Mouse (Mus musculus): ENCODE measurements around the gene Adam22.

The Adam22 gene

GRCm38 (mm10) chr5:8367614-8368327 lies at the start of gene Adam22:
Adam22 (minus strand) TSS chr5:8368160.
- peak; percentile 4 for DNase-seq (ENCODE audit: low read depth, low spot score)

DNA sequence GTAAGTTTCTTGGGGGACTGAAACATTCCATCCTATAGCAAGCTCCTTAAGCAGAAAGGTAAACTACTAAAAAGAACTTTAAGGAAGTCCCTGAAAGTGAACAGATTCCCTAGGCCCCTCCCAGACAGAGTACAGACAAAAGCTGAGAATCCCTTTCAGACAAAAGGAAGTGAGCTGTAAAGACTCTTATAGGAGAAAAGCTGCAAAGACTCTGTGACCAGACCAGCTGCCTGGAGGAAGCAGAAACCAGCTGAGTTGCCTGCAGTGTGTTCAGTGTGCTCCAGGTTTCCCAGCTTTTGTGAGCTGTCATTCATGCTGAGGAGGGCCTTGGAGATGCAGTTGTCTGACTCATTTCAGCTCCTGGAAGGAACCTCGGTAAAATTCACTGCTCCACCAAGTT lies 49.5 kb upstream of the Adam22 start:
- DNase-seq (ENCODE audit: low read depth, low spot score) = no peak

- DNase-seq (ENCODE audit: low read depth, low spot score) = peak; percentile 7
Measured at GRCm38 (mm10) chr5:8416683-8417413, 48.9 kb upstream of the Adam22 start.

- DNase-seq (ENCODE audit: low read depth, low spot score) = peak; percentile 18
Measured at GRCm38 (mm10) chr5:8408746-8409145, 40.8 kb upstream of the Adam22 start.

DNA sequence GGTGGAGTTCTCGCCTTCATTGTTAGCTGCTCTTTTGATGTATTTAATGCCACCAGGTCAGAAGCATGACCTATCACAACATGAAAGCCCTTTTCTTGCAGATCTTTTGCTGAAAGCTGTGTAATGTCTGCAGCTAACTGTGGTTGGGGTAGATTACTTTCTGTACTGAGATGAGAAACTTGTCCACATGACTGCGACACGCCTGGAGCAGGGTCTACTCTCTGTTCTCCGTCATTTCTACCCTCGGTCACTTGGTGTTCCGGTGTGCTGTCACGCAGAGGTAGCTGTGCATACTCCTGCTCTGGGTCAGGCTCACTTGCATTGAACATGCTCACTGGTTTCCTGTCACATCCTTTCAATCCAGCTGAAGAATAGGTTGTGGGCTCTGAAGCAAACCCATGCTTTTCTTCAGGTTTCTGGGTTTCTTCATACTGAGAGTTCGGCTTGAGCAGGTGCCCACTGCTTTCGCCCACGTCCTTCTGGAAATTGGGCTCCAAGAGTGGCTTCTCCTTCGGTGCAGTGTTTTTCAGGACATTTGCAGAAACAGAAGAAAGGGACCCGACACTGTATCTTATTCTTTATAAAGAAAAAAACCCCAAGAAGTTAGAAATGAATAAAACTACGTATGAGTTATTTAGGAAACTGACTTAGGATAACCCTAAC lies 29.8 kb upstream of the Adam22 start:
- no peak for DNase-seq (ENCODE audit: low read depth, low spot score)

DNA sequence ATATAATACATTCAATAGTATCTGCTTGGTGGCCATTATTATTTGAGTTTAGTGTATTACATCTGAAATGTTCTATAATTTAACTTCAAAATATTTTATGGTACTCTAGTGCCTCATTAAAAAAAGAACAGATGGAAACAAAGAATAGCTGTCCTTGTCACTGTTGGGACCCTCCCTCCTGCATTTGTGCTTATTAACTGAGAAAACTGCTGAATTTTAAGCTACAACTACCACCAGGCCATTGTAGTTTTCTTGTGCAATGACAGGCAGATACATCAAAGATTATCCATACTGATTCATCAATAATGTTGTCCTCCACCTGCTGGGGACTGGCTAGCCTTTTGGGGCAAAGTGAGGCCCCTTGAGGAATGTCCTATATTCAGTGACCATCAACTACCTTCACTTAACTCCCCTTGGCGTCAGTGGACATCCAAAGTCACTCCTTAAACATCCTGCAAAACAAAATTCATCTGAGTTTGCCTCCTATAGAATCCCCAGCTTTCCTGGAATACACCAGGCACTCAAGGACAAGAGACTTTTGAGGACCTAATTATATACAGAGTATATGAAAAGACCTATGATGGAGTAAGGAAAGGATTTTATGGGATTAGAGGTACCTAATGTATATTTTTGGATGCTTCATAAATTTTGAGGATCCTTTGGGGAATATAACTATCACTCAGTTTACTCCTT lies 26.1 kb upstream of the Adam22 start:
- no peak for DNase-seq (ENCODE audit: low read depth, low spot score)

DNA sequence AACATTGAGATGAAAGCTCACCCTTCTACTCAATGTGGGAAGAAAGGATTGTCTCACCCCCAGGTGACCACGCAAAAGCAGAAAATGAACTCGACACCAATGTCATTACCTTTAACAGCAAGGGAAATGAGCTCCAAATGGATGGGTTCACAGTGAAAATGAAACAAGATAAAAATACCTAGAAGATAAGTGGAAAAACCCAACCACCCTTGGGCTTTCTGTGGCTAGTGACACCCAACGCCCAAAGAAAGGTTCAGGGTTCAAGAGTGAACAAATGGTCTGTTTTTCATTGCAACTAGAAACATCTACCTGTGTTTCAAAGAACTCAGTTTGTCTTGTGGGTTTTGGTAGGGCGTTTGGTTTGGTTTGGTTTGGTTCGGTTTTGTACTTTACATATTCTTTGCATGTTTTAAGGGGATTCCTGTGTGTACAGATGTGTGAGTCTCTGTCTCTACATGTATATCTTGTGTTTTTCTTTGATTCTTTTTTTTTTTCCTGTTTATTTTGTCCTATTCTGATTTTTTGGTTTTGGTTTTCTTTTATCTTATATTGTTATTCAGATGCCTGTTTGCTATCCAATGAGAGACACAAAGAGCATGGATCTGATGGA lies 6.4 kb upstream of the Adam22 start:
- no peak for DNase-seq (ENCODE audit: low read depth, low spot score)

DNA sequence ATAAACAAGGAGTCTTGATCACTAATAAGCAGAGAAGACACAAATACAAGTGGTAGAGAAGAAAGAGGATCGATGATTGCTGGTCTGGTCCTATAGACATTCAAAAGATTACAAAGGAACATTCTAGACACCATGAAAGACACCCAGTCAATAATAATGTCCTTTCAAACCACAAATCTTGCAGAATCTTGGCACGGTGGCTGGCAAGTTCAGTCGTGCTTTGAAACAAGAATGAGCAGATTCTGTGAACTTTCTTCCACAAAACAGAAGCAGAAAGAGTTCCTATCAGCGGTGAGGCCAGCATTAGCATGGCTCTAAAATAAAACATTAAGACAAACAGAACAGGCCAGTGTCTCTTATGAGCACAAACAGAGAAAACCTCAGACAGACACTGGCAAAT lies 5.5 kb upstream of the Adam22 start:
- DNase-seq (ENCODE audit: low read depth, low spot score) = no peak

DNA sequence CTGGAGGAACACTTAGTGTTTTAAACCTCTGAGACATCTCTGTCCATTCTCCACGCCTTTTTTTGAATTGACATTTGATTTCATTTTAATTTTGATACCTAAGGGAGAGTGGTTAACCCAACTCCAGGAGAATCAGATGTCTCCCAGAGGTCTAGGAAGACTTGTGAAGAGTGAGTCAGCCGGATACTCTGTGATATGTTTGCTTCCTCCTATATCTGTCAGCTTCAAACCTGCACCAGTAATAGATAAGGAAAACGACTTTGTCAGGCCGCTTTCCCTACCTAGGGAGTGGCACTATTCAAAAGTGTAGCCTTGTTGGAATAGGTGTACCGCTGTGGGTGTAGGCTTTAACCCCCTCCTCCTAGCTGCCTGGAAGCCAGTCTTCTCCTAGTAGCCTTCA lies 821 bp upstream of the Adam22 start:
- DNase-seq (ENCODE audit: low read depth, low spot score) = no peak

- no peak for DNase-seq (ENCODE audit: low read depth, low spot score)
Measured at GRCm38 (mm10) chr5:8368328-8368692, 350 bp upstream of the Adam22 start.

DNA sequence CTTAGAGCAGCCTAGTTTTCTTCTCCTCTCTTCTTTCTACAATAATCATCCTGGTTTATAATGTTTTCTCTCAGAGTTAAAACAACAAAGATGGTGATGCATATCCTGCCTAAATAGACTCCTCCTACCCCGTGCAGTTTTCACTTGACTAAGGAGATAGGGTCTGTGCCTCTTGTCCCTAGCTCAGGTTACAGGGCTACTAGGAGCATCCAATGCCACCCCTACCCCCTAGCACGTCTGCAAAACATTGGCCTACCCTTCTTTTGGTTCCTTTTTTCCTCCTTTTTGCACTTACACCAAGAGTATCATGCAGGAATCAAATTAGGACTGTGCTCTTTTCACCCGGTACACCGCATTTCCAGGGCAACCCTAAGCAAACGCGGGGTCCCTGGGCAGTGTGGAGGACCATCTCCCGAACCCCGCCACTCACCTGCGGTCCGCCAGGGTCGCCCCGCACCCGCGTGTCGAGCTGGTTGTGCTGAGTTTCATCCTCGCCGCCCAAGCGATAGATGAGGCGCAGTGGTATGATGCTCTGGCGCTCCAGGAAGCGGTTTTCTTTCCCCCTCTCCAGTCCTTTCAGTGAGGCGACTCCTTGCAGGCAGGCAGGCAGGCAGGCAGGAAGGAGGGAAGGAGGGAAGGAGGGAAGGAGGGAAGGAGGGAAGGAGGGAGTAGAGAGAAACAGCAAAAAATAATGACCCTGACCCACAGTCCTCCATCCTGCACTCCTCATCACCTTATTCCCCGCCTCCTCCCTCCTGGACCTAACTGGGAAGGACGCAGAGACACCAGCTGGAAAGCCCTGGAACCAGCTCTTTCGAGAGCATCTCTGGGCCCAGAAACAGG lies 968 bp downstream of the Adam22 start:
- DNase-seq (ENCODE audit: low read depth, low spot score) = no peak

GRCm38 (mm10) chr5:8362361-8362760 lies 5.6 kb downstream of the Adam22 start:
- DNase-seq (ENCODE audit: low read depth, low spot score) = no peak

- DNase-seq (ENCODE audit: low read depth, low spot score) = no peak
Measured at GRCm38 (mm10) chr5:8357677-8358076, 10.3 kb downstream of the Adam22 start.

DNA sequence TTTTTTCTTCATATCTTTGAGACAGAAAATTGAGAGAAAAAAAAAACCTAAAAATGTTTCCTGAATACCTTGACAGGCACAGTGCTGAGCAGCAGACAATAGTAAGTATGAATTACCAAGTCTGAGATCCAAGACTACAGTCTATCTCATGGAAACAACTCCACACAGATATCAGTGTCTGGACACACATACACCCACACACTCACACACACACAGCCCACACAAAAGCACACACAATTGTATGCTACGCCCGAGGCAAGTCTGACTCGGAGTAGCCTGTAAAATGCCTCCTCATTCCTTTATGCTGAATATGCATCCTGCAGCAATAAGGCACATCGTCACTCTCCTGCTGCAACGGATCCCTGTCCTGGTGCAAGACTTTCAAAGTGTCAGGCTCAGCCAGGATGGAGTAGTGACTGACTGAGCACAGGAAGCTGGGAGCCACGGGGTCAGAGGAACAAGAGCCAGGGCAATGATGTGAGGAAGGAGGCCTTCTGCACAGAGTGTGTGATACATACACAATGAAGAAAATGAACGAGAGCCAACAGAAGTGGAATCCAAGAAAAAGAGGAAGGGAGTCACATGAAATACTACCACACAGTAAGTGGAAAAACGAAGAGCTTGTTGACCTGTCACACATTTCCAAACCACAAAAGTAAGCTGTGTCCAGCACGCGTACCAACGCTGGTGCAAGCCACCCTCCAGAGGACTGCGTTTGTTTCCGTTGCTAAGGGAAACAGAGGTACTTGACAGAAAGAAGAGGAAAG lies 10.9 kb downstream of the Adam22 start:
- DNase-seq (ENCODE audit: low read depth, low spot score) = no peak

DNA sequence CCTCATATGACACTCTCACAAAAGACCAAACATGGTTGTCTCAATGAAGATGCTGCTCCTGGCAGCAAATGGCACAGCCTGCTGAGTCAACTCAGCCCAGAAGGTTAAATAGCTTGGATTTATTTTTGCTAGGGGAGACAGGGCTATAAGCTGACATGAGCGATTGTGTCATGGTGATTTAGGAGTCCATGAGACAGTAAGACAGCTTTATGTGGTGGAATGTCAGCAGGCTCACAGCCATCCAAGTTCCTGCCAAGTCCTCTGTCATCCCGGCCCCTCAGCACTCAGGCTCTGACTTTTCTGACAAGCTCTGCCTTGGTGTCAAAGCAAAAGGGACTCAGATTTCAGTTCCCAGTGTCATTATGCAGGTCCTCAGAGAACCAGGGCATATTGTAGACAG lies 11.6 kb downstream of the Adam22 start:
- no peak for DNase-seq (ENCODE audit: low read depth, low spot score)

DNA sequence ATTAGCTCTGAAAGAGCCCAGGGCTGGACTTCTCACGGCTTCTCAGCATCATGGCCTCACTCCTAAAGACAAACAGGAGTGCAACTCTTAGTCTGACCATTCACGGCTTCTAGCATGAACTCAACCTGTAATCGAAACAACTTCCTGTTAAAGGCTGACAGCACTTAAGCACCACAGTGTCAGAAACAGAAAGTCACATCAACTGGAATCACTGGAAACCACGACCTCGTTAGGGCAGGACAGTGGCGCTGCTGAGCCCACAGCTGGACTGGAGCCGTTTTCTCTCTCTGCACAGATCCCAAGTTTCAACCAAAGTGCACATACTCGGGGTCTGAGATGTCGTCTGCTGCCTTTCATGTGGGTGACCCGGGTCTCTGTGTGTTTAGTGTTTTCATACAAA lies 18.4 kb downstream of the Adam22 start:
- DNase-seq (ENCODE audit: low read depth, low spot score) = no peak

GRCm38 (mm10) chr5:8346329-8346728 lies 21.6 kb downstream of the Adam22 start:
- no peak for DNase-seq (ENCODE audit: low read depth, low spot score)

DNA sequence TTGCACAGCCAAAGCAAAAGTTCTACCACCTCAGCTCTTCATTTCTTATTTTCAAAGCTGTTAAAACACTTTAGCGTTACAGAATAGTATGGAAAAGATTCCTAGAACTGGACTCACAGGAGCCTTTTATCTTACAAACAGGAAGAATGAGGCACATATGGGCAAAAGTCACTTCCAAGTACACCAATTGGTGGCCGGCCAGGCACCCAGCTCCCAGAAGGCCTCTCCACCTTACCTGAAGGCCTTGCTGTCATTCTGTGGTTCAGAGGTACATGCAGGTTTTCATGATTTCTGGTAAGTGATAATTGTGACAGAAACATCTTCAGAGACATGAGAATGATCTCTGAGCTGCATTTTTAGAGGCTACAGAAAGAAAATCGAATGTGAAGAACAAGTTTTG lies 24.7 kb downstream of the Adam22 start:
- DNase-seq (ENCODE audit: low read depth, low spot score) = no peak

DNA sequence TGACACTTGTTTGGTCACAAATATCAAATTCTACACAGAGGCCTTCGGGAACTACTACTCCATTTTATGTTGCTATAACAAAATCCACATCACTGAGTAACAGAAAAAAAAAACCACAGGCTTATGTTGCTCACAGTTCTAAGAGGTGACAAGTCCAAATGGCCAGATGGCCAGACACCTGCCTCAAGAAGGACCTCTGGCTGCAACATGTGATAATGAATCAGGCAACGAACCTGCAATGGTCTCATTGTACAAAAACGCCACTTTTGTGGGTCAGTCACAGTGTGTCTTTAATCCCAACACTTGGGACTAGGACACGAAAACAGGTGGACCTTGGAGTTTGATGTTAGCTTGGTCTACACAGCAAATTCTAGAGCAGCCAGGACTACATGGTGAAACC lies 26.3 kb downstream of the Adam22 start:
- no peak for DNase-seq (ENCODE audit: low read depth, low spot score)

DNA sequence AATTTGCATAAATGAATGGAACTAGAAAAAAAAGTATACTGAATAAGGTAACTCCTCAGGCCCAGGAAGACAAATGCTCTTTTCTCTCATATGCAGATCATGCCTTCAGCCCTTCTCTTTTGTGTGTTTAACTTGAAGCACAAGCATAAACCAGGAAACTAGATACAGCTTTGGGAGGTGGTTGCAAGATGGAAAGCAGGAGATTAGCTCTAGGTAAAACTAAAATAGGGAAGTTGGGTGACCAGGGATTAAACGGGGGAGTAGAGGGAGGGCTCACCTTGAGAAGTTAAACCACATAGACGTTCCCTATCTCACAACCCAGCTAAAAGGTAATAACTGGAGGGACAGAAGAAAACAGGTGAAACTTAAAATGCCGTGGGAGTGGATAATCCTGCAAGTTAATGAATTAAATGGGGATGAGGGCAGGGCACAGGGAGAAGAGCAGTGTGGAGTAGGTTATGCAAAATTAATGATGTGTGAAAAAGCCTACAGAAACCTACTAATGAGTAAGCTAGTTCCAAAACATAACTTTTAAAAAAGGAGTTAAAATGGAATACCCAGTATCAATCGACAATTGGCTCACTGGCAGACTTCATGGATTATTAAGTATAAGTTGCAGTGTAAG lies 40.2 kb downstream of the Adam22 start:
- DNase-seq (ENCODE audit: low read depth, low spot score) = no peak
